Mouse (Mus musculus) gastrocnemius, postnatal 14 days (tissue): ENCODE measurements around the gene Gm10100. TPM values are rescaled to one million over a fixed set of nuclear protein-coding genes. Genes with fewer than 3 reads are reported as not detected.
"Not testable (repeated sequence)": the region's sequence is repeated elsewhere in the genome, so short reads cannot be mapped to it uniquely, and the experiment has no call there.

Source experiments
- DNase-seq: peaks from one replicate; pipeline ENCODE4 v3.0.0; 2021; ENCODE audit warnings: mixed read lengths
- intact Hi-C: fragments of 180-260 bp; cut with DNase I; formaldehyde crosslinking; loops from one replicate; pipeline ENCODE4 v1.15.1; 2025; ENCODE audit warnings: low total_unique reads
- total RNA-seq, 2 experiments: library from RNA; stranded (reverse); gene quantifications; 2 replicates each; pipeline ENCODE4 v1.2.3; 2021

Gm10100 gene
- total RNA-seq, 2 experiments from 2014 or later: not detected

DNA sequence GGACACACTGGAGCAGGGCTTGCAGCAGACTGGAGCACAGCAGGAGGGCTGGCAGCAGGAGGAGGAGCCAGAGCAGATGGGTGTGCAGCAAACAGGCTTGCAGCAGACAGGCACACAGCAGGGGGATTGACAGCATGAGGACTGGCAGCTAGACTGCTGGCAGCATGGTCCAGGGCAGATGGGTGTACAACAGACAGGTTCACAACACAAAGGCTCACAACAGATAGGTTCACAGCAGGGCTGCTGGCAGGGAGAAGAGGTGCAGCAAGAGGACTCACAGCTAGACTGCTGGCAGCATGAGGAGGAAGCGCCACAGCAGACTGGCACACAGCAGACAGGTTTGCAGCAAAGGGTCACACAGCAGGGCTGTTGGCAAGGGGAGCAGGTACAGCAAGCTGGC lies 24.4 kb downstream of the Gm10100 start:
- intact Hi-C loops, DNase-seq: not testable (repeated sequence)

GRCm38 (mm10) chr10:77751254-77751653 lies 25.0 kb downstream of the Gm10100 start, which contains the start of gene Gm9736:
Gene Gm9736 (minus strand): TSS chr10:77751354.
- intact Hi-C loops, DNase-seq: not testable (repeated sequence)

DNA sequence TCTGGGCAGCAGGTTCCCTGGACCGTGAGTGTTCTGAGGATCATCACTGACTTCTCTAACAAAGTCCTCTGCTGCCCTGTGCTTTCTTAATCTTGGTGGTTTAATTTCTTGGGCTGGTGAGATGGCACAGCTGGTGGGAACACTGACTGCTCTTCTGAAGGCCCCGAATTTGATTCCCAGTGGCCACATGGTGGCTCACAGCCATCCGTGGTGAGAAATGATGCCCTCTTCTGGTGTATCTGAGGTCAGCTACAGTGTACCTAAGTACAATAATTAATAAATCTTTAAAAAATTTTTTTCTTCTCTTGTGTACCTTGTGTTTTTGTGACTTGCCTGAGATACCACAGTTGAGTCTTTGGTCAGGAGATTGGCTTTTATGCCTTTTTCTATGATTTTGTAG lies 26.0 kb downstream of the Gm10100 start:
- DNase-seq, intact Hi-C loops: not testable (repeated sequence)

DNA sequence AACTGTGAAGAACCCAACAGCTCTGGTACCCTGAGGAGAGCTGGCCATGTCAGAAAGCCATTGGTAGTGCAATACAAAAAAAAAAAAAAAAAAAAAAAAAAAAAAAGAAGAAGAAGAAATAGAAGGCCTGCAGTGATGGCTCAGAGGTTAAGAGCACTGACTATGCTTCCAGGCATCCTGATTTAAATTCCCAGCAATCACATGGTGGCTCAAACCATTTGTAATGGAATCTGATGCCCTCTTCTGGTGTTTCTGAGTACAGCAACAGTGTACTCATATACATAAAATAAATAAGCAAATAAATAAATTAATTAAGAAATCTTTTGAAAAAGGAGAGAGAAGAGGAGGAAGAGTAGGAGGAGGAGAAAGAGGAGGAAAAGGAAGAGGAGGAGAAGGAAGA lies 27.2 kb downstream of the Gm10100 start:
- intact Hi-C loops: no loop called here
- no peak for DNase-seq

GRCm38 (mm10) chr10:77759582-77759981 lies 33.3 kb downstream of the Gm10100 start, which contains the start of gene Gm3233:
Gene Gm3233 (minus strand): TSS chr10:77759682.
- intact Hi-C loops, DNase-seq: not testable (repeated sequence)

DNA sequence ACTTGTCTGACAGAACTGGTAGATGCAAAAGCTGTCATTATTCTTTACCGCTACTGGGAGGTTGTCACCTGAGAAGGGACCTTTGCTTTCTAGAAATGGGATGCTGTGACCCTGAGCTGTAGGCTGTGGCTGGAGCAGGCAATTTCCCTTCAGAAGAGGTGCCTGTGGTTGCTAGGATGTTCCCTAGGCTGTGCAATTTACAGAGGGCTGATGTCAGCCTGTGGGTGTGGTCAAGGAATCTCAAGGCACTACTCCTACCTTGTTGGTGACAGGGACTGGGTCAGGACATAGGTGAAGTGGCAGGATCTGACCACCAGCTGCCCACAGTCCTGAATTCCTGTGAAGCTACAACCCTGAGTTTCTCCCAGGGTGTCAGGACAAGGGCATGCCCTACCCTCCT lies 43.4 kb downstream of the Gm10100 start:
- intact Hi-C loops: no loop called here
- DNase-seq: no peak

- DNase-seq, intact Hi-C loops: not testable (repeated sequence)
Measured at GRCm38 (mm10) chr10:77771225-77771624, 44.9 kb downstream of the Gm10100 start, which contains the start of gene Gm3238. Gene Gm3238 (minus strand): TSS chr10:77771325.

- DNase-seq, intact Hi-C loops: not testable (repeated sequence)
Measured at GRCm38 (mm10) chr10:77772142-77772541, 45.9 kb downstream of the Gm10100 start.

Other genes with a start within 250 kb of the Gm10100 start
- 10 to 100 TPM in 1 of 2 experiments, 1 to 10 TPM in 1; 7.9 to 10.0 TPM for gene Fam207a, start 210.7 kb upstream of the Gm10100 start, total RNA-seq
- gene Itgb2, start 196.2 kb upstream of the Gm10100 start, total RNA-seq: 1 to 10 TPM; 1.8 to 2.1 TPM
- 10 to 100 TPM; 47.4 to 51.8 TPM for gene Pttg1ip, start 144.8 kb upstream of the Gm10100 start, total RNA-seq
- 10 to 100 TPM; 41.9 to 46.5 TPM for gene Sumo3, start 120.4 kb upstream of the Gm10100 start, total RNA-seq
- gene Gm49325, start 120.3 kb upstream of the Gm10100 start, total RNA-seq: 10 to 100 TPM in 1 of 2 experiments, 1 to 10 TPM in 1; 5.8 to 10.3 TPM
- gene Ube2g2, start 104.2 kb upstream of the Gm10100 start, total RNA-seq: 10 to 100 TPM; 79.8 to 84.4 TPM
- gene Tspear, start 39.9 kb upstream of the Gm10100 start, total RNA-seq: not detected
- gene Gm19402, start 35.7 kb upstream of the Gm10100 start, total RNA-seq: not detected
- gene Gm9508, start 29.3 kb upstream of the Gm10100 start, total RNA-seq: not detected
- gene Gm10272, start 19.9 kb upstream of the Gm10100 start, total RNA-seq: not detected
- not detected for gene Gm10024, start 15.0 kb upstream of the Gm10100 start, total RNA-seq
- gene Gm10142, start 10.7 kb upstream of the Gm10100 start, total RNA-seq: not detected
- gene Krtap12-1, start 5.9 kb upstream of the Gm10100 start, total RNA-seq: not detected
- not detected for gene Gm18596, start 16.2 kb downstream of the Gm10100 start, total RNA-seq
- gene Gm9736, start 24.9 kb downstream of the Gm10100 start, total RNA-seq: not detected
- gene Gm3233, start 33.2 kb downstream of the Gm10100 start, total RNA-seq: not detected
- not detected for gene Gm3238, start 44.8 kb downstream of the Gm10100 start, total RNA-seq
- gene Gm7138, start 50.5 kb downstream of the Gm10100 start, total RNA-seq: not detected
- gene Gm3250, start 56.1 kb downstream of the Gm10100 start, total RNA-seq: not detected
- gene Gm7137, start 61.7 kb downstream of the Gm10100 start, total RNA-seq: not detected
- gene Gm9639, start 68.6 kb downstream of the Gm10100 start, total RNA-seq: not detected
- gene Gm19668, start 72.6 kb downstream of the Gm10100 start, total RNA-seq: not detected
- not detected for gene Gm9507, start 85.4 kb downstream of the Gm10100 start, total RNA-seq
- not detected for gene Gm2696, start 88.2 kb downstream of the Gm10100 start, total RNA-seq
- gene Krtap10-4, start 100.6 kb downstream of the Gm10100 start, total RNA-seq: not detected
- not detected for gene Krtap10-10, start 109.5 kb downstream of the Gm10100 start, total RNA-seq
- not detected for gene Gm36176, start 120.3 kb downstream of the Gm10100 start, total RNA-seq
- not detected for gene Gm10318, start 126.4 kb downstream of the Gm10100 start, total RNA-seq
- not detected for gene Gm3285, start 135.5 kb downstream of the Gm10100 start, total RNA-seq
- gene Lrrc3, start 176.1 kb downstream of the Gm10100 start, total RNA-seq: under 1 TPM; 0.33 to 0.41 TPM
- gene Trpm2, start 244.1 kb downstream of the Gm10100 start, total RNA-seq: under 1 TPM; 0.04 to 0.33 TPM